Mouse (Mus musculus) stomach, embryonic 14.5 days (tissue): ENCODE measurements around the gene Atp6ap1. TPM values are rescaled to one million over a fixed set of nuclear protein-coding genes. Genes with fewer than 3 reads are reported as not detected.

Experiments
- ATAC-seq: fragments of 200-750 bp; cut with Nextera tagmentation; 2 replicates; pipeline ENCODE4 v1.8.0; 2017; ENCODE audit warnings: low read depth, moderate TSS enrichment; ENCODE audit not compliant: insufficient number of reproducible peaks, insufficient read depth, low FRiP score
- H3K27ac ChIP-seq: fragments of 300-500 bp; sonication (generic); 2 replicates; pipeline ENCODE4 v1.5.1; 2014; ENCODE audit warnings: mild to moderate bottlenecking, low read length, moderate library complexity, mixed read lengths
- H3K27me3 ChIP-seq: fragments of 300-500 bp; sonication (generic); 2 replicates; pipeline ENCODE4 v1.6.1; 2014; ENCODE audit warnings: low read length, control low read depth, mixed read lengths; ENCODE audit not compliant: control insufficient read depth, insufficient read depth
- H3K36me3 ChIP-seq: fragments of 300-500 bp; sonication (generic); 2 replicates; pipeline ENCODE4 v1.6.1; 2014; ENCODE audit warnings: mild to moderate bottlenecking, control low read depth, low read length, moderate library complexity, mixed read lengths; ENCODE audit not compliant: control insufficient read depth, insufficient read depth
- H3K4me1 ChIP-seq: fragments of 300-500 bp; sonication (generic); 2 replicates; pipeline ENCODE4 v1.6.1; 2014; ENCODE audit warnings: low read length, control low read depth, mixed read lengths; ENCODE audit not compliant: control insufficient read depth, insufficient read depth
- H3K4me2 ChIP-seq: fragments of 300-500 bp; sonication (generic); replicated peaks from 2 replicates; pipeline ENCODE4 v1.6.1; 2014; ENCODE audit warnings: low read depth, low read length, control low read depth
- H3K4me3 ChIP-seq: fragments of 300-500 bp; sonication (generic); 2 replicates; pipeline ENCODE4 v1.5.1; 2014; ENCODE audit warnings: low read depth, low read length, control low read depth
- H3K9ac ChIP-seq: fragments of 300-500 bp; sonication (generic); replicated peaks from 2 replicates; pipeline ENCODE4 v1.6.1; 2014; ENCODE audit warnings: low read depth, mild to moderate bottlenecking, control low read depth, low read length, moderate library complexity, mixed read lengths
- H3K9me3 ChIP-seq: fragments of 300-500 bp; sonication (generic); 2 replicates; pipeline ENCODE4 v1.6.1; 2016; ENCODE audit warnings: low read depth, low read length, control low read depth; ENCODE audit not compliant: control insufficient read depth
- WGBS: fragments of 180-500 bp; shearing (Covaris S2); extraction: QIAGEN DNeasy Blood & Tissue Kit; methylation state at CpG from one replicate; pipeline ENCODE4 v1.1.7; 2014; 5-methylcytosine and 5-hydroxymethylcytosine counted together
- microRNA-seq: library from miRNA; unstranded; fragments of <30 nt; microRNA quantifications from one replicate; pipeline ENCODE4, GENCODE M21; 2016
- polyA plus RNA-seq: library from polyadenylated mRNA; unstranded; fragments of >200 nt; fragmentation: Nextera tagmentation; extraction: Ambion mirVana; gene quantifications from 2 replicates; pipeline ENCODE4 v1.2.1, GENCODE M21; 2014

Gene Atp6ap1
- polyA plus RNA-seq, 1 experiment from 2014 or later, result 89.7 TPM

DNA sequence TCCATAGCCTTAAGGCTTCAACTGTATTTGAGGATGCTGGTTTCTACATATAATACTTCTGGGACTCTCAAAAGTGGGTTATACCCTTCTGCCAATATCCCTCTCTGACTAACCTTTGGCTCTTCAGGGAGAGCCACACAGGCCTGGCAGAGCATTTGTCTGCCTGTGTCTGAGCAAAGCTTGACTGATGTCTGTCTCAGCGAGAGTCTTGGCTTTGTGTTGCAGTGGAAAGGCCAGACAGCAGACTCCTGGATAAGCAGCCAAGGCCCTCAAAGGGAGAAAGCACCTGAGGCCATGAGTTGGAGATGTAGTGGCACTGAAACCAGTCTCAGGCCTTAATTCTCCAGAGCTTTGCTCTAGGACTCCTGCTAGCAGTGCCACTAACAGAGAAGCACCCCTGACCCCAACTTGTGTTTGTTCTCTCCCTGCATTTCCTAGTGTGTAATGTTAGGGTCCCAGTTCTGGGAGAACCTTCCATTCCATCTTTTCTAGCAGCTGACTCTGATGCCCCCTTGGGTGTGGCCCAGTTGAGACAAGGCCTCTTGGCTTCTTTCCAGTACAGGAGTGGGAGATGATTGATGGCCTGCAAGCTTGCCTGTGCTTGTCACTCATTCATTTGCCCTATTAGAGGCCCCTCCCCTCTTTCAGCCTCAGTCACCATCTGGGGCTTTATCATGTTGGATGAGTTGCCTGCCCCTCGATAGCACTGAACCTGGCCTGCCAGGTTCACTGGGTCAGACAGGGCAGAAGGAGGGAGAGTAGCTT lies 33.5 kb downstream of the Atp6ap1 start:
- H3K9me3 ChIP-seq, result no peaks in the 10 kb centered on the region
- no peak overlapping the region for H3K9ac ChIP-seq
- H3K4me1 ChIP-seq, result 0 out of 2 replicates have a peak, but pooled peaks cover 6% of the 10 kb centered on the region
- WGBS, result 34% methylated on average over 2 of the region's 2 CpGs
- no peaks in the 10 kb centered on the region; the same call in 1 of the 2 replicates for H3K36me3 ChIP-seq
- H3K27me3 ChIP-seq, result no peaks in the 10 kb centered on the region
- no peak overlapping the region for H3K27ac ChIP-seq
- peak overlapping the region; percentile 63 for H3K4me2 ChIP-seq
- ATAC-seq, result no peak
- H3K4me3 ChIP-seq, result peak overlapping the region; percentile 47

- Histone ChIP-seq H3K9ac (peak overlapping the region; percentile 55), H3K27ac (peak overlapping the region; percentile 27; the same call in 1 of the 2 replicates), H3K9me3 (no peaks in the 10 kb centered on the region), H3K4me2 (peak overlapping the region; percentile 53), H3K4me1 (no peaks in the 10 kb centered on the region), H3K4me3 (peak overlapping the region; percentile 38), H3K36me3 (no peaks in the 10 kb centered on the region), H3K27me3 (no peaks in the 10 kb centered on the region)
- ATAC-seq, result peak; percentile 6; the same call in 1 of the 2 replicates
- 25% methylated on average over 13 of the region's 13 CpGs for WGBS
Measured at GRCm38 (mm10) chrX:74352645-74353466, 56.0 kb downstream of the Atp6ap1 start.

DNA sequence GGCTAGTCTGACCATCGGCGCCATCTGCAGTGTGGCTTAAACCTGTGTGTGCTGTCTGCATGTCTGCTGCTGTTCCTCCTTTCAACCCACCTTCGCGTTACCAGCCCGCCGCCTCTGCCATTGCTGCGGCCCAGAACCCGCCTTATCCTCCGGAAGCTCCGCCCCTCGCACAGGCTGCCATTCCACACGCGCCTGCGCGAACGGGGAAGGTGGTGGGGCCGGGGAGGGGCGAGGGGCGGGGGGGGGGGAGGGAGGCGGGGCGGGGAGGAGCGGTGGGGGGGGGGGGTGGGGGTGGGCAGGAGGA lies 56.5 kb downstream of the Atp6ap1 start, which contains the start of gene Lage3:
TSS of gene Lage3 (minus strand) at position 152 of the 304 bp plus-strand sequence.
- H3K9me3 ChIP-seq, result no peaks in the 10 kb centered on the region
- 36% methylated on average over 12 of the region's 22 CpGs for WGBS

More for the DNA sequence above, 56.5 kb downstream of the Atp6ap1 start, which contains the start of gene Lage3:
- H3K27ac ChIP-seq, result peak within 1 kb of the TSS; percentile 27; the same call in 1 of the 2 replicates
- peak within 1 kb of the TSS; percentile 53 for H3K4me2 ChIP-seq
- no peaks in the 10 kb centered on the region for H3K27me3 ChIP-seq
- peak within 1 kb of the TSS; percentile 38 for H3K4me3 ChIP-seq
- H3K9ac ChIP-seq, result peak within 1 kb of the TSS; percentile 55
- peak; percentile 78 for ATAC-seq
- H3K4me1 ChIP-seq, result no peaks in the 10 kb centered on the region
- no peaks in the 10 kb centered on the region for H3K36me3 ChIP-seq

Small RNAs within 50 kb of the gene (microRNA-seq; reads per million reads assigned to microRNA genes)
- gene Mir7091 (not detected), gene Mir7092 (not detected)

Other genes with a start within 250 kb of the Atp6ap1 start
- not detected in 2 replicates for gene Opn1mw, start 169.6 kb upstream of the Atp6ap1 start, polyA plus RNA-seq
- gene Mecp2, start 161.7 kb upstream of the Atp6ap1 start, polyA plus RNA-seq, result 12.9 and 13.4 TPM in 2 replicates
- not detected in 2 replicates for gene Tex28, start 129.3 kb upstream of the Atp6ap1 start, polyA plus RNA-seq
- gene Tktl1, start 119.8 kb upstream of the Atp6ap1 start, polyA plus RNA-seq, result not detected in 2 replicates
- gene Flna, start 47.3 kb upstream of the Atp6ap1 start, polyA plus RNA-seq, result 515 and 563 TPM in 2 replicates
- gene Emd, start 42.4 kb upstream of the Atp6ap1 start, polyA plus RNA-seq, result 33.3 and 37.3 TPM in 2 replicates
- gene Rpl10, start 26.3 kb upstream of the Atp6ap1 start, polyA plus RNA-seq, result 893 and 924 TPM in 2 replicates
- gene Taz, start 15.2 kb upstream of the Atp6ap1 start, polyA plus RNA-seq, result 64.6 and 67.5 TPM in 2 replicates
- 17.3 and 18.7 TPM in 2 replicates for gene Dnase1l1, start 14.8 kb upstream of the Atp6ap1 start, polyA plus RNA-seq
- 182 and 193 TPM in 2 replicates for gene Gdi1, start 7.9 kb downstream of the Atp6ap1 start, polyA plus RNA-seq
- gene Fam50a, start 15.9 kb downstream of the Atp6ap1 start, polyA plus RNA-seq, result 54.9 and 56.6 TPM in 2 replicates
- gene Plxna3, start 32.0 kb downstream of the Atp6ap1 start, polyA plus RNA-seq, result 16.7 and 17.4 TPM in 2 replicates
- 112 and 116 TPM in 2 replicates for gene Lage3, start 56.5 kb downstream of the Atp6ap1 start, polyA plus RNA-seq
- 73.7 and 77.5 TPM in 2 replicates for gene Ubl4a, start 76.1 kb downstream of the Atp6ap1 start, polyA plus RNA-seq
- 18.1 and 20.0 TPM in 2 replicates for gene Slc10a3, start 76.3 kb downstream of the Atp6ap1 start, polyA plus RNA-seq
- 40.0 and 42.0 TPM in 2 replicates for gene Fam3a, start 96.2 kb downstream of the Atp6ap1 start, polyA plus RNA-seq
- 19.8 and 21.5 TPM in 2 replicates for gene Ikbkg, start 96.2 kb downstream of the Atp6ap1 start, polyA plus RNA-seq
- 78.4 and 79.1 TPM in 2 replicates for gene G6pdx, start 132.1 kb downstream of the Atp6ap1 start, polyA plus RNA-seq
- not detected in 2 replicates for gene Gm6880, start 184.3 kb downstream of the Atp6ap1 start, polyA plus RNA-seq